Mouse (Mus musculus) kidney, adult 2 months (tissue): ENCODE results near the gene C130074G19Rik. TPM values are rescaled to one million over a fixed set of nuclear protein-coding genes. Genes with fewer than 3 reads are reported as not detected.

Source experiments
- DNase-seq: peaks from one replicate; pipeline ENCODE4 v3.0.0; 2021
- H3K27ac ChIP-seq: fragments of 200-500 bp; 2 replicates; pipeline ENCODE4 v1.5.1; 2012; ENCODE audit warnings: low read depth, low read length, control low read depth, inconsistent platforms; ENCODE audit not compliant: insufficient read depth
- H3K27me3 ChIP-seq: fragments of 200-500 bp; replicated peaks from 2 replicates; pipeline ENCODE4 v1.6.1; 2012; ENCODE audit warnings: mild to moderate bottlenecking, moderate library complexity, low read length, inconsistent platforms; ENCODE audit not compliant: control insufficient read depth, insufficient read depth
- H3K36me3 ChIP-seq: fragments of 200-500 bp; 2 replicates; pipeline ENCODE4 v1.6.1; 2012; ENCODE audit warnings: mild to moderate bottlenecking, moderate library complexity, low read length, inconsistent platforms; ENCODE audit not compliant: control insufficient read depth, insufficient read depth
- H3K4me1 ChIP-seq: fragments of 200-500 bp; 2 replicates; pipeline ENCODE4 v1.6.1; 2011; ENCODE audit warnings: low read length; ENCODE audit not compliant: control insufficient read depth, insufficient read depth
- H3K4me3 ChIP-seq: fragments of 200-500 bp; 2 replicates; pipeline ENCODE4 v1.5.1; 2011; ENCODE audit warnings: mild to moderate bottlenecking, low read depth, low read length, control low read depth; ENCODE audit not compliant: insufficient read depth
- CTCF ChIP-seq: fragments of 200-500 bp; conservative IDR thresholded peaks from 2 replicates; pipeline ENCODE4 v1.5.1; 2011; ENCODE audit warnings: low read depth, mild to moderate bottlenecking, control low read depth, low read length, moderate library complexity, mixed read lengths; ENCODE audit not compliant: insufficient read depth, insufficient read length
- POLR2A ChIP-seq: fragments of 200-500 bp; IDR thresholded peaks from one replicate; pipeline ENCODE4 v1.6.1; 2011; ENCODE audit warnings: low read depth, low read length, control low read depth
- WGBS: fragments of 180-500 bp; shearing (Covaris S2); methylation state at CpG from one replicate; pipeline ENCODE4 v1.1.7; 2018; 5-methylcytosine and 5-hydroxymethylcytosine counted together
- polyA plus RNA-seq: library from polyadenylated mRNA; depleted of rRNA; stranded (reverse); fragments of >200 nt; gene quantifications from 2 replicates; pipeline ENCODE4 v1.2.3, GENCODE M21; 2012

C130074G19Rik gene
- polyA plus RNA-seq, 1 experiment: 113 TPM

DNA sequence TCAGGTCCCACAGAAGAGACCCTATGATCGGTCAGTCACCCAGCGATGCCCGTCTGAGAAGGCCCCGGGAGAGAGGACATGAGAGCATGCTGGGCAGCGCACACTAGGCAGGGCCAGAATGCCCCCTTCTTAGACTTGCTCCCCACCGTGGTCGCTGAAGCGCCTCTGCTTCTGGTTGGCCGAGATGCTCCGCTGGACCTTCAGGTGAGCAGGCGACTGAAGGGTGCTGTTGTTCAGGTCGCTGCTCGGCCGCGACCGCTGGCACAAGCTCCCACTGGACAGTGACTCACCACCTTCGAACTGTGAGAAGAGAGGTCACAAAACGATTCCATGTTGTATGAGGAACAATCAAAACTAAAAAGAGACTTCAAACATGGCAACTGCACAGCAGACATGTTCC lies 29.3 kb upstream of the C130074G19Rik start:
- Histone ChIP-seq H3K4me3 (no peak overlapping the region), H3K4me1 (no peaks in the 10 kb centered on the region), H3K36me3 (no peaks in the 10 kb centered on the region), H3K27ac (no peak overlapping the region), H3K27me3 (no peaks in the 10 kb centered on the region)
- WGBS: 64% methylated on average over 18 of the region's 18 CpGs
- TF ChIP-seq POLR2A (no peak), CTCF (no peak)
- DNase-seq: peak; percentile 24

DNA sequence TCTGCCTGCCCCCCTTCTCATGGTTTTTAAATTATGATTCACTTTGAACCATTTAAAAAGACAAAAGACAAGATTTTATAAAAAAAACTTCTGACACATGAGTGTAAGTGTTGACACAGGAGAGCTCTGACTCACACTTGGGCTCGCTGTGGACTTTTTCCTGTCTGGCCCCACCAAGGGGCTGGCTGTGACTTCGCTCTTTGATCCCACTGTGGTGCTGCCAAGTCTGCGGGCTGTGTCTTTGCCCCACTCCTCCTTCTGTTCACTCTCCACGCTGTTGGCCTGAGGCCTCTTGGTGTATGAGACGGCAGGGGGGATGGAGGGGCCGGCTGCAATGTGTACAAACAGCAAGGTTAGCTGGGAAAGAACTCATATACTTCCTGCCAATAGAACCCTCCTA lies 28.8 kb upstream of the C130074G19Rik start:
- Histone ChIP-seq H3K4me3 (no peak overlapping the region), H3K4me1 (no peaks in the 10 kb centered on the region), H3K36me3 (no peaks in the 10 kb centered on the region), H3K27ac (no peak overlapping the region; the same call in 1 of the 2 replicates), H3K27me3 (no peaks in the 10 kb centered on the region)
- peak; percentile 80 for DNase-seq
- 45% methylated on average over 6 of the region's 6 CpGs for WGBS
- TF ChIP-seq CTCF (no peak), POLR2A (no peak)

DNA sequence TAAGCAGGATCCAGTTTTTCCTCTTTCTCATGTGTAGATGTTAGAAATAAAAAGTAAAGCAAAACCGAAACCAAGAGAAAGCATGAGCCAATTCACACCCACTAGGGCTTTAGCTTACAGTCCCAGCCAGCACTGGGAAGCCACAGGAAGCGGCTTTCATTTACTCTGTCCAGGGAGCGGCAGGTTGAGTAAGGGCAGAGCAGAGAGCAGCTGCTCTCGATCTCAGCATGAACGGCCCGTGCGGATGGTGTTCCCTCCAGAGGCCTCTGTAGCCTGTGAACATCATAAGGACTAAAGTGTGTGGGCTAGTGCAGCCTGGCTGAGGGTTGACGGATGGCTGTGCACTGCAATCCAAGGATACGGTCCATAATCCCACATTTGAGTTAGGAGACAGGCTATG lies 25.5 kb upstream of the C130074G19Rik start:
- no peak overlapping the region for H3K27ac ChIP-seq
- H3K36me3 ChIP-seq: no peaks in the 10 kb centered on the region
- no peak for TF ChIP-seq CTCF
- TF ChIP-seq POLR2A: no peak
- H3K4me1 ChIP-seq: no peaks in the 10 kb centered on the region
- H3K4me3 ChIP-seq: peak overlapping the region; percentile 0; the same call in 1 of the 2 replicates
- no peaks in the 10 kb centered on the region for H3K27me3 ChIP-seq
- 60% methylated on average over 9 of the region's 9 CpGs for WGBS
- DNase-seq: peak; percentile 28

DNA sequence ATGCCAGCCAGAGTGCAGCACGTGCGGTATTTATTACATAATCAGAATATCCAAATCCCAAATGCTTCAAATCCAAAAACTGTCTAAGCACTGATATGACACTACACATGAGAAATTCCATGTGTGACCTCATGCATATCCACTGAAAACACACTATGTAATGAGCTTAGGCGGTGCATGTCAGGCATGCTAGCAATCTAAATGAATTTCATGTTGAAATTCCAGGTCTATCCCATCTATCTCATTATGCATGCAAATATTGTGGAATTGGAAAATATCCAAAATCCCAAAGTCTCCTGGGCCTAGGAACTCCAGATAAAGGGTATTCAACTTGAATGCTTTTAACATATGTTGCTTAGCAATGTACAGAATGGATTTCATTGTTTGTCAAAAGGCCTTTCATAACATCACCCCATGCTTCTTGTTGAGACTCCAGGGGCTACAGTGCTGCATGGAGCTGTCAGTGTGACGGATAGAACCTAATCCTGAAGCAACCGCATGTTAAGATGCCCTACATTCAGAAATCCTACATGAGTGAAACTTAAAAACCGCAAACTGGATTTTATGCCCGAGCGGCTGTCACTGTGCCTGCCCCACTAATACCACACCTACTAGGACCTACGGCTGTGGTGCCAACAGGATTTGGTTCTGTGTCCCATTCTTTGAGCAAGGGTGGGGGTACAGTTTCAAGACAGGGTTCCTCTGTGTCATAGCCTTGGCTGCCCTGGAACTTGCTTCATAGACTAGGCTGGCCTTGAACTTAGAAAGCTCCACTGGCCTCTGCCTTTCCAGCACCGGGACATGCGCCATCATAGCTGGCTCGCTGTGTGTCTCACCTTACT lies 23.1 kb upstream of the C130074G19Rik start:
- Histone ChIP-seq H3K4me3 (no peak overlapping the region), H3K27me3 (no peaks in the 10 kb centered on the region), H3K4me1 (no peaks in the 10 kb centered on the region), H3K36me3 (no peaks in the 10 kb centered on the region), H3K27ac (no peak overlapping the region)
- TF ChIP-seq POLR2A: no peak
- no peak for TF ChIP-seq CTCF
- WGBS: 88% methylated on average over 12 of the region's 12 CpGs
- no peak for DNase-seq

DNA sequence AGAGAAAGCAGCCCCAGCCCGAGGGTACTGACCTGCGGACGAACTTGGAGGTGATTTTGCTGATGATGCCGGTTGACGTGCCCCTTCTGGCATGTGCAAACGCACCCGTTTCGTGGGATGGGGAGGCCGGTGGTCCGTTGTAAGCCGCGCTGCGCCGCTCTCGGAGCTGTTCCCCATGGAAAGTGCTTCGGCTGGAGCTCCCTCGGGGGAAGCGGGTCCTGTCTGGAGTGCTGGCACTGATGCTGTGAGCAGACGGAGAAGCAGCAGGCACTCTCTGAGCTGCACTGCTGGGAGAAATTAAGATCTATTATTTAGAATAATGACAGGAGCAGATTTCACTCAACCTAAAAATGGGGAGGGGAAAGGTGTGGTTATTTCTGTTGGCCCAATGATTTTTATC lies 22.4 kb upstream of the C130074G19Rik start:
- DNase-seq: no peak
- WGBS: 69% methylated on average over 19 of the region's 19 CpGs
- H3K4me3 ChIP-seq: no peak overlapping the region
- no peaks in the 10 kb centered on the region for H3K4me1 ChIP-seq
- H3K27me3 ChIP-seq: no peaks in the 10 kb centered on the region
- H3K27ac ChIP-seq: no peak overlapping the region
- no peaks in the 10 kb centered on the region for H3K36me3 ChIP-seq
- TF ChIP-seq POLR2A (no peak), CTCF (no peak)

DNA sequence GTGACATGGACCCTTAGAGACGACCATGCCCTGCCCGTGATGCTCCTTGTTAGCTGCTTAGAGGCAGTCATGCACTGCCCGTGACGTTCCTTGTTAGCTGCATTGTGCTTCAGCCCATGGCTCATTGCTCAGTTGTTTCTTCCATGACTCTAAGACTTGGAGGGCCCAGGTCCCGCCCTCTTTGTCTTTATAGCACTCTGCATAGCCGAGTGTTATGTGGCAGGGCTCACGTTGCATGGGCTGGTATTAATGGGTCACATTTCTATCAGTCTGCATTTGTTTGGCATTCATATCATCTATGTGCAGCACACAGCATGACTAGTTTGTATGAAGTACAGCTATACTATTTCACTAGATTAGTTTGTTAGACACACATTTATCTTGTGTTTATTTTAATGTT lies 20.7 kb upstream of the C130074G19Rik start:
- no peak overlapping the region for H3K27ac ChIP-seq
- no peaks in the 10 kb centered on the region for H3K36me3 ChIP-seq
- no peak overlapping the region for H3K4me3 ChIP-seq
- no peak for TF ChIP-seq CTCF
- no peak for TF ChIP-seq POLR2A
- no peaks in the 10 kb centered on the region for H3K4me1 ChIP-seq
- 76% methylated on average over 7 of the region's 7 CpGs for WGBS
- no peaks in the 10 kb centered on the region for H3K27me3 ChIP-seq
- DNase-seq: no peak

DNA sequence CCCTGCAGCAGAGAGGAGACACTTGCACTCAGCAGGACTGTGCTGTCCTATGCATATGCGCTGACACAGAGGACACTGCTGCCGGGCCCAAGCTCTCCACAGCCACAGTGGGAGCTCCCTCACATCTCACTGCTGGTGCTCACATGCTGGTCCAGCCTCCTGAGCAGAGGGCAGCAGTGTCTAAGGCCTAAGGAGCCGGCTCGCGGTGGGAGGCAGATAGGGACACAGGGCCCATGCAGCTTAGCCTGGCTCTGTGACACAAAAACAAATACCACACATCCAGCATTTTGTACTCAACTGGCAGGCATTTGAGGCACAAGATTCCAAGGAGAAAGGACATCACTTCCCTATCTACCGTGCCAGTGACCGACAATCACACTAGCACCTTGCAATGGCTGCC lies 19.9 kb upstream of the C130074G19Rik start:
- DNase-seq: no peak
- no peak for TF ChIP-seq CTCF
- Histone ChIP-seq H3K27me3 (no peaks in the 10 kb centered on the region), H3K4me3 (no peak overlapping the region), H3K36me3 (no peaks in the 10 kb centered on the region), H3K27ac (no peak overlapping the region), H3K4me1 (no peaks in the 10 kb centered on the region)
- WGBS: 90% methylated on average over 7 of the region's 7 CpGs
